Mouse (Mus musculus) bone marrow, adult 2 months (tissue): Measurements from ENCODE around the gene Arid1b. TPM values are rescaled to one million over a fixed set of nuclear protein-coding genes. Genes with fewer than 3 reads are reported as not detected.

ENCODE experiments used
- H3K27ac ChIP-seq: fragments of 200-500 bp; 2 replicates; pipeline ENCODE4 v1.5.1; 2012; ENCODE audit warnings: low read depth, mild to moderate bottlenecking, control low read depth, inconsistent platforms, low read length; ENCODE audit not compliant: control insufficient read depth, poor library complexity, insufficient read depth
- H3K4me1 ChIP-seq: fragments of 200-500 bp; 2 replicates; pipeline ENCODE4 v1.6.1; 2011; ENCODE audit warnings: low read length; ENCODE audit not compliant: control insufficient read depth, insufficient read depth
- H3K4me3 ChIP-seq: fragments of 200-500 bp; replicated peaks from 2 replicates; pipeline ENCODE3; 2011; ENCODE audit warnings: mild to moderate bottlenecking, low read depth, low read length, control low read depth; ENCODE audit not compliant: control insufficient read depth
- CTCF ChIP-seq: fragments of 200-500 bp; IDR thresholded peaks from 2 replicates; pipeline ENCODE4 v1.5.1; 2011; ENCODE audit warnings: low read length, control low read depth; ENCODE audit not compliant: control insufficient read depth, insufficient read depth
- POLR2A ChIP-seq: fragments of 200-500 bp; IDR thresholded peaks from 2 replicates; pipeline ENCODE4 v1.6.1; 2011; ENCODE audit warnings: low read depth, mild to moderate bottlenecking, control low read depth, low read length, borderline replicate concordance; ENCODE audit not compliant: control insufficient read depth
- WGBS: fragments of 180-500 bp; shearing (Covaris S2); methylation state at CpG from one replicate; pipeline ENCODE4 v1.1.7; 2018; 5-methylcytosine and 5-hydroxymethylcytosine counted together
- polyA plus RNA-seq: library from polyadenylated mRNA; stranded (reverse); fragments of >200 nt; gene quantifications from 2 replicates; pipeline ENCODE4 v1.2.4, GENCODE M21; 2011; ENCODE audit warnings: low replicate concordance; ENCODE audit not compliant: missing spikeins, insufficient read depth, insufficient read length

Gene Arid1b
- polyA plus RNA-seq, 1 experiment, result 12.5 TPM

DNA sequence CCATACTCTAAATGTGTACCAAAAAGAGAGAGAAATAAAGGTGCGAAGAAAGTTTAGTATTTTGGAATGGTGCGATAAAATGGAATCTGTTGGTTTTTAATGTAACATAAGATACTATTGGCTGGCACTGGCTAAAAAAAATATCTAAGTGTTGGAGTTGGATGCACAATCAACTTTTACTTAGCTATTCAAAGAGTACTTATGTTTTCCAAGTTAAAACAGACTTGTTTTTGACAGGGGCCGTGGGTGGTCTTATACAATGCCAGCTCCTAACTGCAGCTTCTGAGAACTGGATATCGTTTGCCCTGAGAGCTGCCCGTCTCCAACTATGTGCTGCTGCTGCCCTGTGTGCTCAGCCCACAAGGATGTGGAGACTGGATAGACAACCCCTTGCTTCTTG is 351.7 kb downstream of the Arid1b start:
- WGBS, result 88% methylated on average over 5 of the region's 5 CpGs
- H3K27ac ChIP-seq, result no peak overlapping the region
- H3K4me1 ChIP-seq, result no peaks in the 10 kb centered on the region
- H3K4me3 ChIP-seq, result no peak overlapping the region
- no peak for TF ChIP-seq CTCF
- no peak for TF ChIP-seq POLR2A

DNA sequence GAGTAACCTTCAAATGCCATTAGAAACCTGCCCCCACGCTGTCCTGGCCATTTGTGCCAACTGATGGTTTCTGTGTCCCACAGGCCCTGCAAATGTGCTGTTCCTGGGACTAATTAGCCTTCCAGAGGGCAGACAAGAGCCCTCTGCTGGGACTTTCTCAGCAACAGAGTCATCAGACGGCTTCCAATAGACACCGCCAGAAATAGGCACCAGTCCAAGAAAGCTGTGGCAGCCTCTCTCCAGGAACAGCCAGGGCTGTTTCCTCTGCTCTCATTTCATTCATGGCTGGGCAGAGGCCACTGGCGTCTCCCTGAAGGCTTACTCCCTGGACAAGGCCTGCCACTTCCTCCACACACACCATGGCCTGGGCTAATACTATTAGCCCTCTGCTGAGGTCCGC is 358.8 kb downstream of the Arid1b start:
- H3K27ac ChIP-seq, result no peak overlapping the region
- no peak for TF ChIP-seq CTCF
- no peak for TF ChIP-seq POLR2A
- H3K4me1 ChIP-seq, result no peaks in the 10 kb centered on the region
- WGBS, result 49% methylated on average over 5 of the region's 5 CpGs
- H3K4me3 ChIP-seq, result no peak overlapping the region

DNA sequence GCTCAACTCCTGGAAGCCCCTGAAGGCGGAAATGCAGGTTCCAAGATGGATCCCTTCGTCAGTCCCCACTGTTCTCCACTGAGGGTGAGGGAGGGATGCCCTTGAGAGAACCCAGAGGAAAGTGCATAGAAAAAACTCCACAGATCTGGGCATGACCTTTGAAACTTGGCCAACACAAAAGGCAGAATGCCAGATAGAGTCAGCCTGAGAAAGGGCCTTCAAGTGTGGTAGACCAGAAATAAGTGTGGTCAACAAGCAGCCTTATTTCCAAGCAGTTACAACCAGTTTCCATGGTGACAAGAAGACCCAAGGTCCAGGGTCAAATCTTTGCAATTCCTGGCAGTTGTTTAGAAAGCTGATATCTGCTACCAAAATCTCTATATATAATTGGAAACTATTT is 366.6 kb downstream of the Arid1b start:
- H3K4me1 ChIP-seq, result no peaks in the 10 kb centered on the region
- 77% methylated on average over 2 of the region's 2 CpGs for WGBS
- TF ChIP-seq POLR2A (no peak), CTCF (no peak)
- no peak overlapping the region for H3K4me3 ChIP-seq
- no peak overlapping the region for H3K27ac ChIP-seq

DNA sequence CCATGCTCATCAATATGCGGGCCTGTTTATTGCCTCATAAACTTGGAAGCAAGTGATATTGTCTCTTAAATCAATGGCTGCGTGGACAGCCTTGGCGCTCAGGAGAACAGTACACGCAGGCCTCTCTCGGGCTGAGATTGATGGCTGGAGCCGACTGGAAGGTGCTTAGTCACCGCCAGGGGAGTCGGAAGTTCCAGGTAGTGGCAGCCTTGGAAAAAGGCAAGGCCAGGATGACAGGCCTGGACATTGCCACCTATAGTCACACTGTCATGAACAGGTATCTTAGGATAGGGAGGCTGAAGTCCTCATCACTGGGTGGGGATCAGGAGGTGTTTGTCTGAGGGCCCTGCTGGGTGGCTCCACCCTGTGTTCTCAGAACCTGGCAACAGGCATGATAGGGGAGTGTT is 371.9 kb downstream of the Arid1b start:
- Histone ChIP-seq H3K27ac (no peak overlapping the region), H3K4me1 (no peaks in the 10 kb centered on the region), H3K4me3 (no peak overlapping the region)
- TF ChIP-seq CTCF (no peak), POLR2A (no peak)
- 71% methylated on average over 8 of the region's 8 CpGs for WGBS

DNA sequence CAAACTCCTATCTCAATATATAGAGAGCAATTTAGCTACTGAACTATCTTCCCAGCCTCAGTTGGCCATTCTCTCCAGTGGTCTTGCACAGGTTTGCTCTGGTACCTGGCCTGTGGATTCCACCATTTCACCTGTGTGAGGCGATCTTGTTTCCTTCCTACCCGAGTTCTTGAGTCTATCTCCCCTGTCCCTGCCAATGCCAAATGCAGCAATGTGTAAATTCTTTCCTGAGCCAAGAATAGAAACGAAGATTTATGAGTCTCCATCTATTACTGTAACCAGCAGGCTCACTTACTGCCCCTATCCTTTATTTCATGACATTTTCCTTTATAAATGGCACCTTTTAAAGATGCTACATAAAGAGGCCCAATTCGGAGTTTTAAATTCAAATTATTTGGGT is 376.9 kb downstream of the Arid1b start:
- TF ChIP-seq CTCF, result no peak
- TF ChIP-seq POLR2A, result no peak
- no peaks in the 10 kb centered on the region for H3K4me1 ChIP-seq
- no peak overlapping the region for H3K27ac ChIP-seq
- 56% methylated on average over 4 of the region's 4 CpGs for WGBS
- no peak overlapping the region for H3K4me3 ChIP-seq

DNA sequence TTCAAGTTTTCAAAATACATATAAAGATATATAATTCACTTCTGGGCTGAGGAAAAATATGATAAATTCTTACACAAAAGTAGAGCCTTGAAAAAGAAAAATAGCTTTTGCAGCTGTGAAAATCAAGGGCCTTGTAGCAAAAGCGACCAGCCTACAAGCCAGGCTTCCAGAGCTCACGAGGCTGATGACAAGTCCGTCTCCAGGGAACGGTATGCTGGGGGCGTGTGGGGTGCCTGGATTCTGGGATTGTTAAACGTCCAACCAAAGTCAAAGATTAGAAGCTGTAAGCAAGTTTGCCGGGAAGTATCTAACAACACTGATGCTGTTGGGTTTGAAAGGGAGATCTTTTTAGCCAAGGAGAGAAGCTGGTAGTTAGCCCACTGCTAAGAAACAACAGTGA is 377.4 kb downstream of the Arid1b start:
- Histone ChIP-seq H3K4me1 (no peaks in the 10 kb centered on the region), H3K27ac (no peak overlapping the region), H3K4me3 (no peak overlapping the region)
- 83% methylated on average over 7 of the region's 7 CpGs for WGBS
- TF ChIP-seq CTCF (no peak), POLR2A (no peak)

DNA sequence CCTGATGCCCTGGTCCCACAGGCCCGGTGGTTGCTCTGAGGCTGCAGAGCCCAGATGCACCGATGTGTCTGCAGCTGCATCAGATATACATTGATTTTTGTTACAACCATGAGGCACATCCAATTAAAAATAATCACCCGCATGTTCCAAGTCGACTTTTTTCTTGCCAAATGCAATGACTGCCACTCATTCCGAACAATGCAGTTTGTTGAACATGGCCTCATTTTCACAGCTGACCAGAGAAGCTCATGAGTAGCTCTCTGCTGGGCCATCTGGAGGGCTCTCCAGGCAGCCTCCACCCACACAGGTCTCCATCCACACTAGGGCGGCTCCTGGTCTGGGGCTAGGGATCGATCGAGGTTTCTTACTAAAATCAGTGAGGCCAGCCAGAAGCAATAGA is 378.8 kb downstream of the Arid1b start:
- Histone ChIP-seq H3K27ac (no peak overlapping the region), H3K4me1 (no peaks in the 10 kb centered on the region), H3K4me3 (no peak overlapping the region)
- 85% methylated on average over 8 of the region's 8 CpGs for WGBS
- TF ChIP-seq POLR2A, result no peak
- TF ChIP-seq CTCF, result no peak

DNA sequence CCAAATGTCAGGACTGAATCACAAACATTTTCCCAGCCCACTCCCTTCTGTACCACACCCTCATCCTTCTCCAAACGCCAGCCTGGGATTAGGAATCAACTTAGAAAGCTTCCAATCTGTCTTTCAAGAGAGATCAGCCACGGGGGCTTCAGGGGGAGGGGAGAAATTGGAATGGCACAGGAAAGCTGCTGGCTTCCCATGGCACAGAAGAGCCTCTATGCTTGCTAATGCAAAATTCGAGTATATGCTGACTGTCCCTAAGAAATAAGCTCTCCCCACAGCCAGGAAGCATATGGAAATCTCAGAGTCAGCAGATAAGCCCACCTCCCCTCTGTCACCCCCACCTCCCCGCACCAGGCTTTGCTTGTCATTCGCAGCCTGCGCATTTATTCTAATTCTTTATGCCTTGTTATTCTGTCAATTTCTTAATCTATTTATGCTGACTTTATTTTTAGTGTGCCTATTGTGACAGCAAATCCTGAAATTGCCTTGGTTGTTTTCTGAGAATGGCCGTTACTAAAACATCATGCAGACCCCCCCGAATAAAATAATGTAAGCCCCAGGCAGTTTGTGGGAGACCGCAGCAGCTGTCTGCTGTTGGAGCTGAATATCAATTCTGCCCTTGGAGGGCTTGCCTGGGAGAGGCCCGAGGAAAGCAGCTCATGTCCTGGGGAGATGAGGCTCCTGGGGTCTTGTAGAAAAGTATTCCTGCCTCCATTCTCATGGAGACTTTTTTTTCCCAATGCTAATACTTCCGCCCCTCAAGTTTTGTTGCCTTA is 383.2 kb downstream of the Arid1b start:
- 51% methylated on average over 11 of the region's 11 CpGs for WGBS
- Histone ChIP-seq H3K27ac (no peak overlapping the region), H3K4me1 (no peaks in the 10 kb centered on the region), H3K4me3 (no peak overlapping the region)
- TF ChIP-seq POLR2A (no peak), CTCF (no peak)

DNA sequence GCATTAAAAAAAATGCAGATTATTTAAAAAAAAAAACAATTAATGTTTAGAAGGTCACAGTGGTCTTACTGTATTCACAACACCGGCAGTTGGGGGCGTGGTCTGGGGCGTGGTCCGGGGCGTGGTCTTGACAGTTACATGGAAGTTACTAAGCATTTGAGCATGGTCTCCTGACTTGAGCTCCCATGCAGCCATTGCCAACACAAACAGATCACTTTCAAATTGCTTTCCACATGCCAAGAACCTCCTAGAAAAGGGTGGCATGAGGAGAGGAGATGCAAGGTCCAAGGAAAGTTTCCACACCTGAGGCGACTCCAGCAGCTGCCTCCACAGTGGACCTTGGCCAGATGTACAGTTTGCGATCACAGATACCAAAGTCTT is 383.8 kb downstream of the Arid1b start:
- no peak overlapping the region for H3K4me3 ChIP-seq
- H3K4me1 ChIP-seq, result no peaks in the 10 kb centered on the region
- WGBS, result 30% methylated on average over 7 of the region's 7 CpGs
- TF ChIP-seq POLR2A (no peak), CTCF (no peak)
- no peak overlapping the region for H3K27ac ChIP-seq
